Mouse (Mus musculus) limb, embryonic 14.5 days (tissue): ENCODE results near the gene Olfr815. TPM values are rescaled to one million over a fixed set of nuclear protein-coding genes. Genes with fewer than 3 reads are reported as not detected.

ENCODE experiments used
- ATAC-seq: fragments of 200-750 bp; cut with Nextera tagmentation; 2 replicates; pipeline ENCODE4 v1.8.0; 2017; ENCODE audit warnings: low read depth, moderate number of reproducible peaks, moderate TSS enrichment; ENCODE audit not compliant: low FRiP score
- DNase-seq: peaks from one replicate; pipeline ENCODE4 v3.0.0-alpha.2; 2015; ENCODE audit warnings: low spot score
- H3K27ac ChIP-seq: fragments of 300-500 bp; sonication (generic); replicated peaks from 2 replicates; pipeline ENCODE4 v1.5.1; 2014; ENCODE audit warnings: low read depth, mild to moderate bottlenecking, low read length, moderate library complexity, mixed read lengths
- H3K27me3 ChIP-seq: fragments of 300-500 bp; sonication (generic); 2 replicates; pipeline ENCODE4 v1.6.1; 2014; ENCODE audit warnings: low read length, mixed read lengths; ENCODE audit not compliant: control insufficient read depth, insufficient read depth
- H3K36me3 ChIP-seq: fragments of 300-500 bp; sonication (generic); 2 replicates; pipeline ENCODE4 v1.6.1; 2014; ENCODE audit warnings: mild to moderate bottlenecking, low read length, moderate library complexity, mixed read lengths; ENCODE audit not compliant: control insufficient read depth, insufficient read depth
- H3K4me1 ChIP-seq: fragments of 300-500 bp; sonication (generic); 2 replicates; pipeline ENCODE4 v1.6.1; 2014; ENCODE audit warnings: antibody characterized with exemption, low read length, mixed read lengths; ENCODE audit not compliant: control insufficient read depth, insufficient read depth
- H3K4me2 ChIP-seq: fragments of 300-500 bp; sonication (generic); replicated peaks from 2 replicates; pipeline ENCODE4 v1.6.1; 2014; ENCODE audit warnings: low read depth, mild to moderate bottlenecking, low read length, moderate library complexity; ENCODE audit not compliant: severe bottlenecking
- H3K4me3 ChIP-seq: fragments of 300-500 bp; sonication (generic); replicated peaks from 2 replicates; pipeline ENCODE4 v1.5.1; 2014; ENCODE audit warnings: low read length
- H3K9ac ChIP-seq: fragments of 300-500 bp; sonication (generic); 2 replicates; pipeline ENCODE4 v1.6.1; 2014; ENCODE audit warnings: mild to moderate bottlenecking, low read depth, low read length, moderate library complexity; ENCODE audit not compliant: severe bottlenecking
- H3K9me3 ChIP-seq: fragments of 300-500 bp; sonication (generic); 2 replicates; pipeline ENCODE4 v1.6.1; 2016; ENCODE audit warnings: low read length; ENCODE audit not compliant: control insufficient read depth
- POLR2A ChIP-seq: fragments of 200-500 bp; IDR thresholded peaks from 2 replicates; pipeline ENCODE4 v1.8.0; 2012; ENCODE audit warnings: inconsistent platforms, mild to moderate bottlenecking, moderate library complexity, borderline replicate concordance; ENCODE audit not compliant: insufficient read depth, insufficient read length; ENCODE audit errors: extremely low read depth
- polyA plus RNA-seq, 2 experiments: library from polyadenylated mRNA; depleted of rRNA in 1 of 2; stranded (reverse) in 1 of 2; unstranded in 1 of 2; fragments of >200 nt; fragmentation: Nextera tagmentation in 1 of 2; extraction: Ambion mirVana in 1 of 2; gene quantifications; 2 replicates each; pipeline versions ENCODE4 v1.2.1 to v1.2.3; 2012 to 2014

Olfr815 gene
- polyA plus RNA-seq, 2 experiments, result not detected

- H3K27ac ChIP-seq, result no peak within 1 kb of the TSS
- H3K36me3 ChIP-seq, result no peaks in the 10 kb centered on the region
Measured at GRCm38 (mm10) chr10:129855067-129855466, 50.6 kb downstream of the Olfr815 start, which contains the start of gene Olfr813. Gene Olfr813 (plus strand): TSS chr10:129855367.

More at GRCm38 (mm10) chr10:129855067-129855466, 50.6 kb downstream of the Olfr815 start, which contains the start of gene Olfr813:
- Histone ChIP-seq H3K9me3 (no peaks in the 10 kb centered on the region), H3K4me1 (no peaks in the 10 kb centered on the region), H3K27me3 (no peaks in the 10 kb centered on the region), H3K9ac (no peak within 1 kb of the TSS), H3K4me3 (no peak within 1 kb of the TSS), H3K4me2 (no peak within 1 kb of the TSS)
- ATAC-seq (no peak), DNase-seq (no peak)
- no peak for TF ChIP-seq POLR2A

Other genes starting within 250 kb of the Olfr815 start
- gene Olfr800, start 248.2 kb downstream of the Olfr815 start, polyA plus RNA-seq (2012; rRNA removed), result not detected in 2 replicates
- not detected in 2 replicates for gene Olfr800, start 248.2 kb downstream of the Olfr815 start, polyA plus RNA-seq (2014; fragmentation: Nextera tagmentation; extraction: Ambion mirVana)
- not detected in 2 replicates for gene Olfr801, start 232.0 kb downstream of the Olfr815 start, polyA plus RNA-seq (2012; rRNA removed)
- gene Olfr801, start 232.0 kb downstream of the Olfr815 start, polyA plus RNA-seq (2014; fragmentation: Nextera tagmentation; extraction: Ambion mirVana), result not detected in 2 replicates
- gene Olfr802, start 217.7 kb downstream of the Olfr815 start, polyA plus RNA-seq (2012; rRNA removed), result not detected in 2 replicates
- not detected in 2 replicates for gene Olfr802, start 217.7 kb downstream of the Olfr815 start, polyA plus RNA-seq (2014; fragmentation: Nextera tagmentation; extraction: Ambion mirVana)
- not detected in 2 replicates for gene Olfr803, start 211.6 kb downstream of the Olfr815 start, polyA plus RNA-seq (2012; rRNA removed)
- gene Olfr803, start 211.6 kb downstream of the Olfr815 start, polyA plus RNA-seq (2014; fragmentation: Nextera tagmentation; extraction: Ambion mirVana), result not detected in 2 replicates
- not detected in 2 replicates for gene Olfr804, start 202.7 kb downstream of the Olfr815 start, polyA plus RNA-seq (2012; rRNA removed)
- gene Olfr804, start 202.7 kb downstream of the Olfr815 start, polyA plus RNA-seq (2014; fragmentation: Nextera tagmentation; extraction: Ambion mirVana), result not detected in 2 replicates
- not detected in 2 replicates for gene Olfr805, start 176.5 kb downstream of the Olfr815 start, polyA plus RNA-seq (2012; rRNA removed)
- not detected in 2 replicates for gene Olfr805, start 176.5 kb downstream of the Olfr815 start, polyA plus RNA-seq (2014; fragmentation: Nextera tagmentation; extraction: Ambion mirVana)
- not detected in 2 replicates for gene Olfr806, start 163.9 kb downstream of the Olfr815 start, polyA plus RNA-seq (2012; rRNA removed)
- not detected in 2 replicates for gene Olfr806, start 163.9 kb downstream of the Olfr815 start, polyA plus RNA-seq (2014; fragmentation: Nextera tagmentation; extraction: Ambion mirVana)
- not detected in 2 replicates for gene Olfr807, start 148.1 kb downstream of the Olfr815 start, polyA plus RNA-seq (2012; rRNA removed)
- not detected in 2 replicates for gene Olfr807, start 148.1 kb downstream of the Olfr815 start, polyA plus RNA-seq (2014; fragmentation: Nextera tagmentation; extraction: Ambion mirVana)
- not detected in 2 replicates for gene Olfr808, start 140.4 kb downstream of the Olfr815 start, polyA plus RNA-seq (2012; rRNA removed)
- gene Olfr808, start 140.4 kb downstream of the Olfr815 start, polyA plus RNA-seq (2014; fragmentation: Nextera tagmentation; extraction: Ambion mirVana), result not detected in 2 replicates
- gene Olfr809, start 131.2 kb downstream of the Olfr815 start, polyA plus RNA-seq (2012; rRNA removed), result not detected in 2 replicates
- gene Olfr809, start 131.2 kb downstream of the Olfr815 start, polyA plus RNA-seq (2014; fragmentation: Nextera tagmentation; extraction: Ambion mirVana), result not detected in 2 replicates
- not detected in 2 replicates for gene Olfr810, start 111.0 kb downstream of the Olfr815 start, polyA plus RNA-seq (2012; rRNA removed)
- not detected in 2 replicates for gene Olfr810, start 111.0 kb downstream of the Olfr815 start, polyA plus RNA-seq (2014; fragmentation: Nextera tagmentation; extraction: Ambion mirVana)
- gene Olfr811, start 101.5 kb downstream of the Olfr815 start, polyA plus RNA-seq (2012; rRNA removed), result not detected in 2 replicates
- gene Olfr811, start 101.5 kb downstream of the Olfr815 start, polyA plus RNA-seq (2014; fragmentation: Nextera tagmentation; extraction: Ambion mirVana), result not detected in 2 replicates
- gene Olfr812, start 59.8 kb downstream of the Olfr815 start, polyA plus RNA-seq (2012; rRNA removed), result not detected in 2 replicates
- gene Olfr812, start 59.8 kb downstream of the Olfr815 start, polyA plus RNA-seq (2014; fragmentation: Nextera tagmentation; extraction: Ambion mirVana), result not detected in 2 replicates
- not detected in 2 replicates for gene Olfr813, start 50.5 kb downstream of the Olfr815 start, polyA plus RNA-seq (2012; rRNA removed)
- gene Olfr813, start 50.5 kb downstream of the Olfr815 start, polyA plus RNA-seq (2014; fragmentation: Nextera tagmentation; extraction: Ambion mirVana), result not detected in 2 replicates
- gene Olfr814, start 26.0 kb downstream of the Olfr815 start, polyA plus RNA-seq (2012; rRNA removed), result not detected in 2 replicates
- not detected in 2 replicates for gene Olfr814, start 26.0 kb downstream of the Olfr815 start, polyA plus RNA-seq (2014; fragmentation: Nextera tagmentation; extraction: Ambion mirVana)
- gene Olfr816, start 9.7 kb upstream of the Olfr815 start, polyA plus RNA-seq (2012; rRNA removed), result not detected in 2 replicates
- gene Olfr816, start 9.7 kb upstream of the Olfr815 start, polyA plus RNA-seq (2014; fragmentation: Nextera tagmentation; extraction: Ambion mirVana), result not detected in 2 replicates
- not detected in 2 replicates for gene Olfr818, start 43.2 kb upstream of the Olfr815 start, polyA plus RNA-seq (2012; rRNA removed)
- not detected in 2 replicates for gene Olfr818, start 43.2 kb upstream of the Olfr815 start, polyA plus RNA-seq (2014; fragmentation: Nextera tagmentation; extraction: Ambion mirVana)
- not detected in 2 replicates for gene Olfr819, start 61.4 kb upstream of the Olfr815 start, polyA plus RNA-seq (2012; rRNA removed)
- gene Olfr819, start 61.4 kb upstream of the Olfr815 start, polyA plus RNA-seq (2014; fragmentation: Nextera tagmentation; extraction: Ambion mirVana), result not detected in 2 replicates
- not detected in 2 replicates for gene Olfr247, start 70.3 kb upstream of the Olfr815 start, polyA plus RNA-seq (2012; rRNA removed)
- gene Olfr247, start 70.3 kb upstream of the Olfr815 start, polyA plus RNA-seq (2014; fragmentation: Nextera tagmentation; extraction: Ambion mirVana), result not detected in 2 replicates
- gene Gm10310, start 79.2 kb upstream of the Olfr815 start, polyA plus RNA-seq (2012; rRNA removed), result not detected in 2 replicates
- gene Gm10310, start 79.2 kb upstream of the Olfr815 start, polyA plus RNA-seq (2014; fragmentation: Nextera tagmentation; extraction: Ambion mirVana), result not detected in 2 replicates
- not detected in 2 replicates for gene Olfr820, start 106.8 kb upstream of the Olfr815 start, polyA plus RNA-seq (2012; rRNA removed)
- not detected in 2 replicates for gene Olfr820, start 106.8 kb upstream of the Olfr815 start, polyA plus RNA-seq (2014; fragmentation: Nextera tagmentation; extraction: Ambion mirVana)
- not detected in 2 replicates for gene Olfr821, start 124.5 kb upstream of the Olfr815 start, polyA plus RNA-seq (2012; rRNA removed)
- gene Olfr821, start 124.5 kb upstream of the Olfr815 start, polyA plus RNA-seq (2014; fragmentation: Nextera tagmentation; extraction: Ambion mirVana), result not detected in 2 replicates
- gene Olfr822, start 165.3 kb upstream of the Olfr815 start, polyA plus RNA-seq (2012; rRNA removed), result not detected in 2 replicates
- gene Olfr822, start 165.3 kb upstream of the Olfr815 start, polyA plus RNA-seq (2014; fragmentation: Nextera tagmentation; extraction: Ambion mirVana), result not detected in 2 replicates
- not detected in 2 replicates for gene Olfr823, start 209.5 kb upstream of the Olfr815 start, polyA plus RNA-seq (2012; rRNA removed)
- not detected in 2 replicates for gene Olfr823, start 209.5 kb upstream of the Olfr815 start, polyA plus RNA-seq (2014; fragmentation: Nextera tagmentation; extraction: Ambion mirVana)
- not detected in 2 replicates for gene Olfr824, start 224.1 kb upstream of the Olfr815 start, polyA plus RNA-seq (2012; rRNA removed)
- not detected in 2 replicates for gene Olfr824, start 224.1 kb upstream of the Olfr815 start, polyA plus RNA-seq (2014; fragmentation: Nextera tagmentation; extraction: Ambion mirVana)